Mouse (Mus musculus) myocyte (in vitro differentiated cells): Measurements from ENCODE around the gene Serp2. TPM values are rescaled to one million over a fixed set of nuclear protein-coding genes. Genes with fewer than 3 reads are reported as not detected.
A peak's percentile ranks its signal among the peaks of the same experiment; 100 is the strongest.

Experiments used
- H3K27me3 ChIP-seq: one replicate; pipeline ENCODE4 v1.6.1; 2011; ENCODE audit not compliant: control insufficient read depth, insufficient read depth, insufficient read length
- H3K36me3 ChIP-seq: one replicate; pipeline ENCODE4 v1.6.1; 2011; ENCODE audit not compliant: control insufficient read depth, insufficient read depth
- H3K4me2 ChIP-seq: one replicate; pipeline ENCODE4 v1.6.1; 2011; ENCODE audit warnings: low read depth, control low read depth
- H3K4me3 ChIP-seq: one replicate; pipeline ENCODE4 v1.5.1; 2011; ENCODE audit warnings: mild to moderate bottlenecking, control low read depth, moderate library complexity
- H3K79me2 ChIP-seq: one replicate; pipeline ENCODE4 v1.6.1; 2011; ENCODE audit not compliant: control insufficient read depth, insufficient read depth
- H3ac ChIP-seq: one replicate; pipeline ENCODE4 v1.6.1; 2011; ENCODE audit not compliant: control insufficient read depth, insufficient read length
- CEBPB ChIP-seq: IDR thresholded peaks from 2 replicates; pipeline ENCODE4 v1.6.1; 2011; ENCODE audit warnings: mild to moderate bottlenecking, moderate library complexity; ENCODE audit not compliant: poor library complexity, insufficient read depth, severe bottlenecking
- E2F4 ChIP-seq: IDR thresholded peaks from one replicate; pipeline ENCODE4 v1.6.1; 2011; ENCODE audit warnings: mild to moderate bottlenecking, control low read depth, moderate library complexity; ENCODE audit not compliant: insufficient read depth
- MAX ChIP-seq: IDR thresholded peaks from one replicate; pipeline ENCODE4 v1.6.1; 2011; ENCODE audit warnings: low read depth, mild to moderate bottlenecking, control low read depth
- MYOD1 ChIP-seq, 3 experiments: IDR thresholded peaks; one replicate each; pipeline ENCODE4 v1.6.1; 2011; ENCODE audit warnings: control low read depth in 2 of 3, low read depth in 2 of 3, mild to moderate bottlenecking in 2 of 3, moderate library complexity in 1 of 3; ENCODE audit not compliant: insufficient read length in 2 of 3, control insufficient read depth in 1 of 3
- MYOG ChIP-seq, 3 experiments: IDR thresholded peaks; one replicate each; pipeline ENCODE4 v1.6.1; 2011; ENCODE audit warnings: control low read depth in 2 of 3, low read depth in 2 of 3, mild to moderate bottlenecking in 2 of 3; ENCODE audit not compliant: insufficient read length in 2 of 3, control insufficient read depth in 1 of 3, insufficient read depth in 1 of 3
- POLR2A ChIP-seq: IDR thresholded peaks from one replicate; pipeline ENCODE4 v1.6.1; 2011; ENCODE audit warnings: low read depth, mild to moderate bottlenecking, control low read depth, moderate library complexity; ENCODE audit not compliant: insufficient read length
- POLR2AphosphoS2 ChIP-seq: IDR thresholded peaks from one replicate; pipeline ENCODE4 v1.6.1; 2011; ENCODE audit warnings: low read depth, control low read depth; ENCODE audit not compliant: insufficient read length
- REST ChIP-seq: IDR thresholded peaks from one replicate; pipeline ENCODE4 v1.6.1; 2011; ENCODE audit warnings: mild to moderate bottlenecking, control low read depth, moderate library complexity; ENCODE audit not compliant: insufficient read depth, insufficient read length
- SRF ChIP-seq: IDR thresholded peaks from one replicate; pipeline ENCODE4 v1.6.1; 2011; ENCODE audit warnings: low read depth; ENCODE audit not compliant: control insufficient read depth, insufficient read length
- TCF12 ChIP-seq: IDR thresholded peaks from one replicate; pipeline ENCODE4 v1.6.1; 2011; ENCODE audit warnings: mild to moderate bottlenecking, control low read depth; ENCODE audit not compliant: poor library complexity, insufficient read depth, severe bottlenecking
- TCF3 ChIP-seq: IDR thresholded peaks from one replicate; pipeline ENCODE4 v1.6.1; 2011; ENCODE audit warnings: low read depth, control low read depth; ENCODE audit not compliant: insufficient read length
- USF1 ChIP-seq: IDR thresholded peaks from one replicate; pipeline ENCODE4 v1.6.1; 2011; ENCODE audit warnings: low read depth, mild to moderate bottlenecking, control low read depth, moderate library complexity
- polyA plus RNA-seq: library from polyadenylated mRNA; unstranded; fragments of >200 nt; fragmentation: generic; extraction: Trizol; gene quantifications from one replicate; pipeline ENCODE4 v1.2.1, GENCODE M21; 2012; ENCODE audit warnings: missing spikeins

The Serp2 gene
- polyA plus RNA-seq, 1 experiment: 17.0 TPM

- no peak for TF ChIP-seq TCF3
- TF ChIP-seq MAX: no peak
- TF ChIP-seq POLR2A: no peak
- no peak for TF ChIP-seq TCF12
- TF ChIP-seq POLR2AphosphoS2: no peak
- TF ChIP-seq MYOG (IDR thresholded peaks at IDR 0.05; ENCODE audit: control insufficient read depth in 1 of 3, insufficient read depth in 1 of 3, insufficient read length in 2 of 3, low read depth in 2 of 3): no peak
- TF ChIP-seq CEBPB: no peak
- TF ChIP-seq MYOD1 (IDR thresholded peaks at IDR 0.05; ENCODE audit: control insufficient read depth in 1 of 3, insufficient read length in 2 of 3, low read depth in 2 of 3): no peak
- no peak for TF ChIP-seq E2F4
- no peak for TF ChIP-seq REST
- TF ChIP-seq USF1: no peak
- TF ChIP-seq SRF: no peak
- H3K4me3 ChIP-seq: peak overlapping the region; percentile 97
- H3K27me3 ChIP-seq: no peaks in the 10 kb centered on the region
- peaks cover 20% of the 10 kb centered on the region for H3K36me3 ChIP-seq
- no peak overlapping the region for H3ac ChIP-seq
- peak overlapping the region; percentile 89 for H3K4me2 ChIP-seq
- peaks cover 27% of the 10 kb centered on the region for H3K79me2 ChIP-seq
These were observed 53.3 kb downstream of the Serp2 start for GRCm38 (mm10) chr14:76503231-76503851.

- Histone ChIP-seq H3K36me3 (no peaks in the 10 kb centered on the region), H3K27me3 (no peaks in the 10 kb centered on the region), H3ac (no peak overlapping the region), H3K4me3 (no peak overlapping the region), H3K79me2 (peaks cover 7% of the 10 kb centered on the region), H3K4me2 (no peak overlapping the region)
- TF ChIP-seq REST: no peak
- TF ChIP-seq SRF: no peak
- TF ChIP-seq MYOD1 (IDR thresholded peaks at IDR 0.05; ENCODE audit: control insufficient read depth in 1 of 3, insufficient read length in 2 of 3, low read depth in 2 of 3): peak in 2 of 3 experiments; percentile 17 to 41
- TF ChIP-seq MYOG (IDR thresholded peaks at IDR 0.05; ENCODE audit: control insufficient read depth in 1 of 3, insufficient read depth in 1 of 3, insufficient read length in 2 of 3, low read depth in 2 of 3): peak in 2 of 3 experiments; percentile 5 to 57
These were observed 56.7 kb downstream of the Serp2 start for GRCm38 (mm10) chr14:76500036-76500435.

GRCm38 (mm10) chr14:76499492-76499891, 57.2 kb downstream of the Serp2 start:
- Histone ChIP-seq H3K79me2 (peaks cover 2% of the 10 kb centered on the region), H3ac (no peak overlapping the region), H3K4me2 (no peak overlapping the region), H3K36me3 (no peaks in the 10 kb centered on the region), H3K27me3 (no peaks in the 10 kb centered on the region), H3K4me3 (no peak overlapping the region)
- TF ChIP-seq POLR2A (no peak), POLR2AphosphoS2 (no peak), MAX (no peak), E2F4 (no peak)

GRCm38 (mm10) chr14:76498210-76498609, 58.5 kb downstream of the Serp2 start:
- Histone ChIP-seq H3K79me2 (no peaks in the 10 kb centered on the region), H3K4me3 (no peak overlapping the region), H3K27me3 (no peaks in the 10 kb centered on the region), H3ac (no peak overlapping the region), H3K4me2 (no peak overlapping the region), H3K36me3 (no peaks in the 10 kb centered on the region)
- TF ChIP-seq SRF (no peak), MYOD1 (IDR thresholded peaks at IDR 0.05; ENCODE audit: control insufficient read depth in 1 of 3, insufficient read length in 2 of 3, low read depth in 2 of 3) (no peak), TCF12 (no peak), MAX (no peak), MYOG (IDR thresholded peaks at IDR 0.05; ENCODE audit: control insufficient read depth in 1 of 3, insufficient read depth in 1 of 3, insufficient read length in 2 of 3, low read depth in 2 of 3) (no peak), REST (no peak), CEBPB (no peak), E2F4 (no peak), USF1 (no peak), POLR2AphosphoS2 (no peak), POLR2A (no peak), TCF3 (no peak)

GRCm38 (mm10) chr14:76497187-76497586, 59.5 kb downstream of the Serp2 start:
- Histone ChIP-seq H3K4me2 (no peak overlapping the region), H3K79me2 (no peaks in the 10 kb centered on the region), H3K36me3 (no peaks in the 10 kb centered on the region), H3K4me3 (no peak overlapping the region), H3ac (no peak overlapping the region), H3K27me3 (no peaks in the 10 kb centered on the region)
- TF ChIP-seq MAX (no peak), USF1 (no peak), E2F4 (no peak), CEBPB (no peak), TCF12 (no peak), MYOD1 (IDR thresholded peaks at IDR 0.05; ENCODE audit: control insufficient read depth in 1 of 3, insufficient read length in 2 of 3, low read depth in 2 of 3) (no peak), MYOG (IDR thresholded peaks at IDR 0.05; ENCODE audit: control insufficient read depth in 1 of 3, insufficient read depth in 1 of 3, insufficient read length in 2 of 3, low read depth in 2 of 3) (no peak), SRF (no peak), POLR2AphosphoS2 (no peak), POLR2A (no peak), REST (no peak), TCF3 (no peak)
